Mouse (Mus musculus) cerebellum, adult 8-10 months (tissue): ENCODE data around the gene Clec2l.
"Not testable (repeated sequence)": the region's sequence is repeated elsewhere in the genome, so short reads cannot be mapped to it uniquely, and the experiment has no call there.

Experiments used
- DNase-seq: peaks from one replicate; pipeline ENCODE4 v3.0.0; 2022

Gene Clec2l

GRCm38 (mm10) chr6:38662714-38663615, at the start of gene Clec2l:
Gene Clec2l, plus strand, starts transcription at chr6:38663069.
- DNase-seq: peak; percentile 68

DNA sequence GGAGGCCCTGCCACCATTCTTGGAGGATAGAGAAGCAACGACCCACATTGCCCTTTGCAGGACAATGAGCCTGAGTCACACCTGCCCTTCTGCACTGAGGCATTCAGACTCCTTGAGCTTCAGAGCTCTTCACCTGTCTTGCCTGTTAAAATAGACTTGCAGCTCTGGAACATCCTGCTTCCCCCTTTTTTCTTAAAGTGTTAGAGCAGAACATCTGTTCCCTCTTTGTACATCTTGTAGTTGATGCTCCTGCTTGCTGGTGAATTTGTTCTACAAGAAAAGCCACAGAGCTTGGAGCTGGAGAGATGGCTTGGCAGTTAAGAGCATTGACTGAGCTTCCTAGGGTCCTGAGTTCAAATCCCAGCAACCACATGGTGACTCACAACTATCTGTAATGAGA, 40.5 kb upstream of the Clec2l start:
- DNase-seq: no peak

- no peak for DNase-seq
Measured at GRCm38 (mm10) chr6:38623457-38623856, 39.4 kb upstream of the Clec2l start.

DNA sequence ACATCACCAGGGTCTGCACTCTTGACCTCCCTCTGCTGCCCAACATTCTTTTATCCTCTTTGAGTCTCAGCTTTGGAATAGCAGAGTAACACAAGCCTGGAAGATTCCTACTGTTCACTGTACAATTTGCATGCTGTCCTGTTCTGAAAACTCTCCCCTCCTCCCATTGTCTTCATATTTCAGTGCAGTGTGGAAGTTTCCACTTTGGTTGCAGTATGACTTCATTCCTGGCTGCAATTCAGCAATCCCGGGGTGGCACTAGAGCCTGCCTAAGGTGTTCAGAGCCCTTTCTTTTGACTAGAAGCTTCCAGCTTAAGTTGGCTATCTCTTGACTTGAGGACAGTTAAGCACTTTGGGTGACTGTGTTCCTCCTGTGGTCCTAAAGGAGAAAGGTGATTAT, 38.4 kb upstream of the Clec2l start:
- peak; percentile 41 for DNase-seq

- DNase-seq: no peak
Measured at GRCm38 (mm10) chr6:38626086-38626485, 36.8 kb upstream of the Clec2l start.

GRCm38 (mm10) chr6:38627081-38627480, 35.8 kb upstream of the Clec2l start:
- no peak for DNase-seq

DNA sequence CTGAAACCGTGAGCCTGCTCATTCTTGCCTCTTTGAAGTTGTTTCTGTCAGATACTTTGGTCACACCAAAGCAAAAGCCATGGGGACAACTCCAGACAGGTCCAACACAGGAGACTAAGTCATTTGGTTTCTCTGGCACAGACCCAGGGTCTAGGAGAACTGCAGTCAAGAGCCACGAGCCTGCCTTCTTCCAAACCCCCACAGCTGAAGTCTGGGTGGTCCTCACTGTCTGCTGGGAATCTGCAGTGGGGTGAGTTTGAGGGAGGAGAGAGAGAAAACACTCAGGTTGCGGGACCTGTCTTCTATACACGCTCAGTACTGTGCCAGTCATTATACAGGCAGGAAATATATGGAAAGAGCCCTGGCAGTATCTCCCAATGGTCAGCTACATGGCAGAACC, 35.4 kb upstream of the Clec2l start:
- no peak for DNase-seq

DNA sequence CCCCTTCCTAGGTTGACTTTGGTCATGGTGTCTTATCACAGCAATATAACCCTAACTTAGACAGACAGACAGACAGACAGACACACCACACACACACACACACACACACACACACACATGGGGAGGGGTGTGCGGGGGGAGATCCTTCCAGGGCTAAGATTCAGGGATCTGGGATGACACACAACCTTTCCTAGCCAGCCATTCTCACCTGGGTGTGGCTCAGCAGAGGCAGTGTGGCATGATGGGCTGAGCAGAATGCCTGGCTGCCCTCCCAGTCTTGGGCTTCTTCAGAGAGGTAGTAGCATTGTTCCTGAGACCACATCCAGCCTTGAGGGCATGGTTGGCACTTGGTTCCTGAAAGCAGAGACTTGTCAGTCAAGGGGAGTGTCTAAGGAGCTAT, 33.3 kb upstream of the Clec2l start:
- DNase-seq: no peak

DNA sequence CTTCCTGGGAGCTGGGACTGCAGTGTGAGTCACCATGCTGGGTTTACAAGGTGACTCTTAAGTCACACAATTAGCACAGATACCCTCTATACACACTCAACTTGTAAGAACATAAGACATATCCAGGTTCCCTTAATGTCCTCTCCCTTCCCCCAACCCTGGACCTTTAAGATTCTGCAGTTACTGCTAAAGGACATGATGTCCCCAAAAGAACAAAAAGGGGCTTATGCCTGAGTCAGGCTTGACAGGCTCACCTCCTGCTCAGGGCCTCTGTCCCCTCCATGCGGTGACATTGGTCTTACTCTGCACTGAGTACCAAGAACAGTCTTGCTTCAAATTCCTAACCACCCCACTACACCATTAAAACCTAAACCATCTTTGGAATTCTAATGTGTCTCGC, 30.0 kb upstream of the Clec2l start:
- no peak for DNase-seq

- DNase-seq: no peak
Measured at GRCm38 (mm10) chr6:38634461-38634860, 28.4 kb upstream of the Clec2l start.

- DNase-seq: no peak
Measured at GRCm38 (mm10) chr6:38635941-38636851, 26.7 kb upstream of the Clec2l start.

GRCm38 (mm10) chr6:38636852-38637618, 25.8 kb upstream of the Clec2l start, which contains the start of gene Klrg2:
Gene Klrg2, minus strand, starts transcription at chr6:38637242.
- no peak for DNase-seq

GRCm38 (mm10) chr6:38640401-38640800, 22.5 kb upstream of the Clec2l start:
- DNase-seq: no peak

- no peak for DNase-seq
Measured at GRCm38 (mm10) chr6:38641228-38641627, 21.6 kb upstream of the Clec2l start.

DNA sequence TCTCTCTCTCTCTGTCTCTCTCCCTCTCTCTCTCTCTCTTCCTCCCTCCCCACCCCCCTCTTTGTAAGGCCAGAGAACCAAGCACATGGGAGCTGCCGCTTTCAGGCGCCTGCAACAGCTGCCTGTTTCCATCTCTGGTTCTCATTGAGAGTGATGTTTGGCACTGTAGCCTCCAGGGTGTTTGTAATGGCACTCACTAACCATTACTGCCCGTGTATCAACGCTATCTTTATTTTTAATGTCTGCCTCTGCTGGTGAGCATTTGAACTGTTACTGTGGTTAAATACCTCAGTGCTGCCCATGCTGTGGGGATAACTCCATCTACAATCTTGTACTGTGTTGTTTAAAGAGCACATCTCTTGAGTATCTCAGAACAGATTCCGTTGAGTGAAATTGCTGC, 21.2 kb upstream of the Clec2l start:
- DNase-seq: no peak

GRCm38 (mm10) chr6:38642593-38642992, 20.3 kb upstream of the Clec2l start:
- DNase-seq: no peak

GRCm38 (mm10) chr6:38643039-38643438, 19.8 kb upstream of the Clec2l start:
- no peak for DNase-seq

DNA sequence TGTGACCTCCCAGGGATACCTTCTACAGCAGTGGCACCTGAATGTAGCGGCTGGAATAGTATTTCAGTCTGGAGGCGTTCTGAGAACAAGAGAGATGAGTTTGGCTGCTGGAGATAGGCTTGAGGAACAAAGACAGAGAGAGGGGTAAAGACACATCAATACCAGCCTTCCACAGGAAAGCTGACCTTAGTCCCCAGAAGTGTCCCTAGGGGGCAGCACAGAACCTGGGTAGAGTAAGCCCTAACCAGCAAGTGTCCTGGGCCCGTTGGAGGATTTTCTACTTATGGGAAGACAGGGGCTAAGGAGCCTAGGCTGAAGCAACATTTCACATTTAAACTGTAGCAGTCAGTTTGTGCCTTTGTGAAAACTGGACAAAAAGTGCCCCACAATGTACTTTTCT, 13.3 kb upstream of the Clec2l start:
- no peak for DNase-seq

DNA sequence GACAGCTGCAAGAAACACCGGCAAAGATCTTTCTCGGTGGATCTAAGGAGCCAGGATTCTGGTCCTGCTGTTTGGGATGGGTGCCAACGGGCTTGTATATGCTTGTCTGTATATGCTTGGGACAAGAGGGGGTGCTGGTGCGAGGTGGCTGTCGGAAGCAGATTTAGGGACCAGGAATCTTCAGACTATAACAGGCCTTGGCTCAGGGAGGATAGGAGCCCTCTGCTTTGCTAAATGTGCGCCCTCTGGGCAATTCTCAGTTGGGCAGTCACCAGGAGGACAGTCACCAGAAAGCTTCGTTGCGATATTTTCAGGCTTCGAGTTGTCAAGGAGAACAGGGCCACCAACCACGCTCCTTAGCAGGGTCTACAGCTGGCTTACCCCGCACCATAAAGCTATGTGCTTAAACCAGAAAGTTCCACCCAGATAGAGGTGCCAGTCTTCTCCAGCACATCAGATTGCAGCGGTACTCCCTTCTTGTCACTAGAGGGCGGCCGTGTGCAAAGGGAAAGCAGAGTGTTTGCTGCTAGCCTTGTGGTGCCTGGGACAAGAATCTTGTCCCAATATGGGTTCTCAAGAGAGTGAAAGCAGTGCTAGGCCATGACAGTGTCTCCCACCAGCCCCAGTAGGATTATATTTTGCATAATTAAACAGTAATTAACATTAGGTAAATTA, 12.5 kb upstream of the Clec2l start:
- peak; percentile 70 for DNase-seq

- no peak for DNase-seq
Measured at GRCm38 (mm10) chr6:38661626-38662025, 1.2 kb upstream of the Clec2l start.

GRCm38 (mm10) chr6:38669580-38669979, 6.7 kb downstream of the Clec2l start:
- DNase-seq: no peak

GRCm38 (mm10) chr6:38670488-38670887, 7.6 kb downstream of the Clec2l start:
- DNase-seq: not testable (repeated sequence)
